Mouse (Mus musculus): ENCODE measurements around the gene Rec114.

Gene Rec114

DNA sequence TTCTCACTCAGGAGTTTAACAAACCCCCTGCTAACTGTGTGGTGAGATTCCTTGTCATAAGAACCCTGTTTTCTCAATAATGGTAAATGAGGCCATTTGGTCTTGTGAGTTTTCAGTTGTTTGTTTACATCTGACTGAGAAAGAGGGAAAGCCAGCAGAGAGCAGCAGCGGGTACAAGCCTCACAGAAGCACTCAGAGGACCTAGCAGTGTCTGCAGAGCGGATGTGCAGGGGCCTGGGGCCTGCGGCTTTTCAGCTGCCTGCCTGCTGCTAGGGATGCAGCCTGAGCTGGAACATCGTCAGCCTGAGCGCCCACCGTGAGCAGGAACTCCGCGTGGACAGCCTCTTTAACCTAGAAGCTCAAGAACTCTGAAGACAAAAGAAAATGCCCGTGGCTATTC lies 77.6 kb downstream of the Rec114 start:
- DNase-seq (ENCODE audit: inconsistent age in 2 of 2, low spot score in 1 of 2) = no peak

DNA sequence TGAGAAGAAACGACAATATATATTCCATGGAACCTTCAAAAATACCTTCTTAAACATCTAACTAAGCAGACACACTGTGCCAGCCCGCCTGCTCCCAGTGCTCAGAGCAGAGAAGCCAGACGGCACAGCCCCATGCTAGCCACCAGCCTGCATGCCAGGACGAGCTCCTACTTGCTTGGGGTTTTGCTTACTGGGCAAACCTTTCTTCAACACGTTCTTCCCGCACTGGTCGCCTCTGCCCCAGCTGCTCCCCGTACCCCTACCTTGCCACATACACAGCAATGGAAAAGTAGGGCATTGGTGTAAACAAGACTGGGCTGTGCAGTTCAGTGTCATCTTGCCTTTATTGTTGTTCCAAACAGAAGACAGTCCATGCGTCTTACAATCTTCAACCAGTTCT lies 78.3 kb downstream of the Rec114 start:
- no peak for DNase-seq (ENCODE audit: inconsistent age in 2 of 2, low spot score in 1 of 2)

DNA sequence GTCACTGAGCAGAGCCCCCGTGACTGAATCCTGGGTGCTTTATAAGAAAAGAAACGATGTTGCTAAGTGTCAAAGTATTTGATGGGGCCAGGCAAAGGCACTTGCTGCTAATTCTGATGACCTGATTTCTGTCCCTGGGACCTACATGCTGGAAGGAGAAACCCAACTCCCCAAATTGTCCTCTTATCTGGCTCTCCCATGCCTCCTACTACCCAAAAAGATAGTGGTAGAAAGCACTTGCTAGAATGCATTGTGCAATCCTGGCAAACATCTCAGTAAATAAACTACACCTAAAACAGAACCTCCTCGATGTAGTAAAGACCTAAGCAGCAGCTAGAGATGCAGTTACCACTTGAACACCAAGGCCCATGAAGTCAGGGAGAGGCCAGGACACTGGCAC lies 81.0 kb downstream of the Rec114 start:
- DNase-seq (ENCODE audit: inconsistent age in 2 of 2, low spot score in 1 of 2) = no peak

DNA sequence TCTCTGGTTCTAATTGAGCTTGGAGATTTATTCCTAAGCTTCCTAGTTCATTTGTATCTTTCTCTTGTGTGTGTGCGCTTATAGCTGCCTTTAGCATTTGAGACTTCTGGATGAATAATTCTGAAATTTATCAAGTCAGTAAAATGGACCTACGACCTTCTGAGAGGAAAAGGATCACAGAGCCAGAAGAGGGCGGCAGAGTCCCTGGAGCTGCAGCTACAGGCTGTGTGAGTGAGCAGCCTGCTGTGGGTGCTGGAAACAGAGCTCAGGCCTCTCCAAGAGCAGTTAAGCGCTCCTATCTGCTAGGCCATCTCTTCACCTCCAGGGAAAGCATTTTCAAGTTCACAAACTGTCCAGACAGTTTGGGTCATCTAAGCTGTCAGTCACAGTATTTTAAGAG lies 81.8 kb downstream of the Rec114 start:
- DNase-seq (ENCODE audit: inconsistent age in 2 of 2, low spot score in 1 of 2) = no peak

DNA sequence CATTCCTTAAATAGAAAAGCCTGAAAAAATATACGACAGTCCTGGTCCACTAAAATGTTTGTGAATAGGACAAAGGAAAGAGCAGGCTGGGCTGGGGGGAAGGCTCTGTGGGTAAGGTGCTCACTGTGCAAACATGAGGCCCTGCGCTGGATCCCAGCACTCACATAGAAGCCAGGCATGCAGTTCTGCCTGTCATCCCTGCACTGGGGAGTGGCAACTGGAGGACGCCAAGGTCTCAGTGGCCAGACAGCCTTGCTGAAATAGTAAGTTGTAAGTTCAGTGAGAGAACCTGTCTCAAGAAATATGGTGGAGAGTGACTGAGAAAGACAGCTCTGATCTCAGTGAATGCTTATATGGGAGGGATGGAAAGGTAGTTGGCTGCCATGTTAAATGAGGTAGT lies 83.1 kb downstream of the Rec114 start:
- no peak for DNase-seq (ENCODE audit: inconsistent age in 2 of 2, low spot score in 1 of 2)

GRCm38 (mm10) chr9:58659989-58660388 lies 83.8 kb downstream of the Rec114 start:
- DNase-seq (ENCODE audit: inconsistent age in 2 of 2, low spot score in 1 of 2) = no peak

GRCm38 (mm10) chr9:58659331-58659730 lies 84.4 kb downstream of the Rec114 start:
- no peak for DNase-seq (ENCODE audit: inconsistent age in 2 of 2, low spot score in 1 of 2)

DNA sequence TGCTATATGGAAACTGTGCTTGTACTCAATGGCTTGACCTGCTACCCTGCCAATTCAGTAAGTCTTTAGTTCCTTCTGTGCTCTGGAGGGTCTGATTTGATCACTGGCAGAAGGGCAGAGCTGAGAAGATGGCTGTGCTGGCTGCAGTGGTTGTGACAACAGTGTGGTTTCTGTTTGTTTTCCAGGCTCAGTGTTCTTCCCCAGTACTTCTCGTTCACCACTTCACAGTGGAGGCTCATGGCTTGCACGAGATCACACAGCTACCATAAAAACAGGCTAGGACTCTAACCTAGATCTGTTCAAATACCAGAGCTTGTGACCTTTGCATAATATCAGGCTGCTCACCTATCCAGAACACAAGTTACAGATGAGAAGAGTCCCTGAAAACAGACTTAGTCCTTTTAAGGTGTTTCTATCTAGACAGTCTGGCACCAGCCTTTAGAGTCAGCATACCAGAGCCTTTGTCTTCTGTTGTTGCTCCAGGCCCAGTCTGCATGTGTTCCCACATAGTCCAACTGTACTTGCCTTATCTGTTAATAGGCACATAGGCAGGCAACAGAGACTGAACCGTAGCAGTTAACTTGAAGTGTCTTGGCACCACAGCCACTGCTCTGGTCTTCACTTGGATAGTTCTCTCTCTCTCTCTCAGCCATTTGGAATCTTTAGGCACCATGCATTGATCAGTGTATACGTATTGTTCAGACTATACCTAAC lies 85.0 kb downstream of the Rec114 start:
- DNase-seq (ENCODE audit: inconsistent age in 2 of 2, low spot score in 1 of 2) = no peak

DNA sequence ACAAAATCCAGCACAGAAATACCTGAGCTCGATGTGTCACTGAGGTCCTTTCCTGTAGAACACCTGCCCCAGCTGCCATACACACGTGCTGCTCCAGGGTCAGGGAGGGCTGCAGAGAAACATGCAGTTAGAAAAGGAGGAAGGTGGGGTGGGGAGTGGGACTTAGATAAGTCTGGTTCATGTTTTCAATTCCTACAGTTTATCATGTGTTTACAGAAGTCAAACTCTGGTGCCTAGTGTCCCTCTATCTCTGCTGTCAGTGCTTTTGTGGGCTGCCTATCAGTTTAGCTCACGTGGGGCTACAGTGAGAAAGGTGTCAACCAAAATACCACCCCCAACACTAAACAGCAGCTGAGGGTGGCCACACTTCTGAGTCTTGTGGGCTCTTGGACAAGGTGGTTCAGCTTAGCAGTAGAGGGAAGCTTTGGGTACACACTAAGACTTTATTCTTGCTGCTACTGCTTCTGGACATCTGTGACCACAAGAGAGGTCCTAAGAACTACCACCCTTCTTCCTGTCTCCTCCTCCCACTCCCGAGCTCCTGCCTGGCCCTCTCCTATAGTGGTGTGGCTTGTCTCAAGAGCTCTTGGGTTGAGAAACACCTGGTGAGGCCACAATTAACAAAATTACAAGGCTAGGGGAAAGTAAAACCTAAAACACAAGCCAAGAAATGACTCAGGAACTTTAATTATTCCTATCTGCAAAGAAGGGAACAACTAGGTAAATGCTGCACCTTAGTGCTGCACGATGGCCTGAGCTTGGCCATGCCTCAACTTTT lies 85.8 kb downstream of the Rec114 start:
- DNase-seq (ENCODE audit: inconsistent age in 2 of 2, low spot score in 1 of 2) = no peak

GRCm38 (mm10) chr9:58656824-58657223 lies 86.9 kb downstream of the Rec114 start:
- no peak for DNase-seq (ENCODE audit: inconsistent age in 2 of 2, low spot score in 1 of 2)

DNA sequence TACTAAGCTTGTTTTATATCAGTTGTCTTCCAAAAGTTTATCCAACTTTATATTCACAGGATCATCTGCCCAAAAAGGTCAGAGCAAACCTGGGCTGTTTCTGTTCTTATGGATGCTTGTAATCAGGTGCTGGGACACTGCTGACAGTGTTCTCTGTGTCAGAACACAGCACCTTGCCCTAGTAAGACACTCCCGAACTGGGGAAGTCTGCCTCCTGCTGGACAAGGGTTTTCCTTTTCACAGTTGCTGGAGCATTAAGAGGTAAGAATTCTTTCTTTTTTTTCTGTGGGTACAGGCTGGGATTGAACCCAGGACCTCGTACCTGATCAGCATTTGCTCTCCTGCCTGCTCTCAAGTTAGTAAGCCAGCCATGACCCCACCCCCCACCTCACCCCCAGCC lies 87.4 kb downstream of the Rec114 start:
- no peak for DNase-seq (ENCODE audit: inconsistent age in 2 of 2, low spot score in 1 of 2)

DNA sequence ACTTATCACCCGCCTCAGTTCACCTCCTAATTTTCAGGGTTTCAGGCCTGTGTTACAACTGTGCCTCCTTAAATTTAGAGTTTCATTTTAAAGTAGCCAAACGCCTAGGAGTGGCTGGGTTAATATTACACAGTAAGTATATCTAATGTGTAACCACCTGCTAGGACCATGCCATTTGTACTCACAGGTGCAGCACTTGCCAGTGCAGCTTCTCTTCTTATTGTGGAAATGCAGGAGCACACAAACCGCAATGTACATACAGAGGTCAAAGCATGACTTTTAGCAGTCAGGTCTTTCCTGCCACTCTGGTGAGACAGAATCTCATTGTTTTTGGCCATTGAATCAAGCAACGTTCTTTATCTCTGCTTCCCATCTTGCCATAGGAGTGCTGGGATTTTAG lies 89.3 kb downstream of the Rec114 start:
- no peak for DNase-seq (ENCODE audit: inconsistent age in 2 of 2, low spot score in 1 of 2)

- peak in 1 of 2 experiments; percentile 80 for DNase-seq (ENCODE audit: inconsistent age in 2 of 2, low spot score in 1 of 2)
These were observed 91.8 kb downstream of the Rec114 start for GRCm38 (mm10) chr9:58651993-58652392.

DNA sequence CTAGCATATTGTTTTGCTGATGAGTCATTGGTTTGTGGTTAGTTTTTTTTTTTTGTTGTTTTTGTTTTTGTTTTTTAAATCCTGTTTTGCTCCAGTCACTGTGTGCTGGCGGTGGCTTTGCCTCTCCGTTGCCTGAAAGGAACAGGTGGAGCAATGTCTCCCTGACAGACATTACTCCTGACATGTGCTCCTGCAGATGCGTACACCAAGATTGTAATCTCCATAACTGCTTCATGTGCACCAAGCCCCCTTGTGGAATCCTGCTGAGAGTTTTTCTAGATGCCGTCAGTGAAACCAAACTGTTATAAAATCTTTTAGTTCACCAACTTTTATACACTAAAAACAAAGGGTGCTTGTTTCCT lies 94.5 kb downstream of the Rec114 start:
- DNase-seq (ENCODE audit: inconsistent age in 2 of 2, low spot score in 1 of 2) = no peak

DNA sequence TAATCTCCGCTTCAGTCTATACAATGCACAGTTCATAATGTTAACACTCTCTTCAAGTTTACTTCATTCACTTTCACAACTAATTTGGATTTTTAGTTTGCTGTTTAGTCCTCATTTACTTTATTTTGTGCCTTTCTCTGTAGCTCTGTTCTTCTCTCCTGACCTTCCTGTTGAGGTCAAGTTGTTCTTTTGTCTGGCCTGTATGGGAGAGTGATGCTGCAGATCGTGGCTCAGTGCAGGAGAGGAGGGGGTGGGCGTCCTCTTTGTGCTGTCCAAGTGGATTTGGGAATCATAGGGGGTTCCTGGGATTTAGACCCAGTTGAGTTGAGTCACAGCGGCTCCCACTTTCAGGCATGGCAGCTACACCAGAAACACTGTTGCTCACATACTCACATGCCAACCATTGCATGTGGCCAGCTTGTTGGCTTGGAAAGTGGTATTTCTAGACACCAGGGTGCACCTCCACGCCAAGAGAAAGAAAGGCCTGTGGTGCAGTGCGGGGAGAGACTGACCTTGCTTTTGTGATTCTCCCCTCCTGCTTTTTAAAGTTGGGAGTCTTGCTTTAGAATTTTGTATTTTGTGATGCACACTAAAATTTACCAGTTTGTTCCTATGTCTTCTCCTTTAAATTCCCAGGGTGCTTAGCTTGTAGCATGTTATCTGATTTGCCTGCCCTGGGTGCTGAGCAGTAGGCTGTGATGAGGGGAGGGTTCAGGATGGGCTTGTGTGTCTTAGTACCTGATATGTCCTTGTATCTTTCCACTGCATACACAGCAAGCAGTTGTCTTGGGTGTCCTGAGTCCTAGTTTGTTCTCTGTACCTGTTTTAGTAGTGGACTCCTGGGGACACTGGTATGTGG lies 95.1 kb downstream of the Rec114 start:
- DNase-seq (ENCODE audit: inconsistent age in 2 of 2, low spot score in 1 of 2) = no peak

DNA sequence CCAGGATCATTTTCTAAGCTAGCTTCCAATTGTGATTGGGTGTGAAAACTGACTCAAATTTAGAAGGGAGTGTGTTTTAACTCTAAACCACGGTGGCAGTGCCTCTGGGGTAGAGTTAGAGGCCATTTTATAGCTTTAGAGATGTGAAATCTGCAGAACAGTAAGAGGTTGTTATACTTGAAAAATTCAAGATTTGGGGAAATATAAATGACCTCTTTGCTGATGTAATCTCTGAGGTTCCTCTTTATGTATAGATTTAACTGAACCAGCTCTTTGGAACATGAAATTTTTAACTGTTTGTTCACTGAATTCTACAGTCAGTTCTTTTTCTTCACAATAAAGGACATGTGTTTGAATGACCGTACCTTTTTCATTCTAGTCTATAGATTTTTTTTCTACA lies 113.3 kb downstream of the Rec114 start:
- DNase-seq (ENCODE audit: inconsistent age in 2 of 2, low spot score in 1 of 2) = no peak

- no peak for DNase-seq (ENCODE audit: inconsistent age in 2 of 2, low spot score in 1 of 2)
These were observed 116.6 kb downstream of the Rec114 start for GRCm38 (mm10) chr9:58627197-58627596.

DNA sequence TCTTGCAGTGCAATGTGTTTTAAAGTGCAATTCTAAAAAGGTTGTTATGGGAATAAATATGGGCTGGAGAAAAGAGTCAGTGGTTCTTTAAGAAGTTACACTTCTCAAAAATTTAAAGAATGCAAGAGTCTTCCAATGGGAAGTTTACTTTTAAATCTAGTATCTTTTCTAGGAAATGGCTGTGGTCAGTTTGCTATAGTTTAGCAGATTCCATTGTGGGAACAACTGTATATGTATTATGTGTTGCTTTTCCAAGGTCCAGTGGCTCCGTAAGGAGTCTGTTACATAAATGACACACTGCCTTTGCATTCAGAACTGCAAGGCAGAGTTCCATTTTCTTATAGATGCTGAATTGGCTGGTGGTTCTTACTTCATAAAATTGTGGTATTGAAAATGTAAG lies 120.8 kb downstream of the Rec114 start:
- no peak for DNase-seq (ENCODE audit: inconsistent age in 2 of 2, low spot score in 1 of 2)

DNA sequence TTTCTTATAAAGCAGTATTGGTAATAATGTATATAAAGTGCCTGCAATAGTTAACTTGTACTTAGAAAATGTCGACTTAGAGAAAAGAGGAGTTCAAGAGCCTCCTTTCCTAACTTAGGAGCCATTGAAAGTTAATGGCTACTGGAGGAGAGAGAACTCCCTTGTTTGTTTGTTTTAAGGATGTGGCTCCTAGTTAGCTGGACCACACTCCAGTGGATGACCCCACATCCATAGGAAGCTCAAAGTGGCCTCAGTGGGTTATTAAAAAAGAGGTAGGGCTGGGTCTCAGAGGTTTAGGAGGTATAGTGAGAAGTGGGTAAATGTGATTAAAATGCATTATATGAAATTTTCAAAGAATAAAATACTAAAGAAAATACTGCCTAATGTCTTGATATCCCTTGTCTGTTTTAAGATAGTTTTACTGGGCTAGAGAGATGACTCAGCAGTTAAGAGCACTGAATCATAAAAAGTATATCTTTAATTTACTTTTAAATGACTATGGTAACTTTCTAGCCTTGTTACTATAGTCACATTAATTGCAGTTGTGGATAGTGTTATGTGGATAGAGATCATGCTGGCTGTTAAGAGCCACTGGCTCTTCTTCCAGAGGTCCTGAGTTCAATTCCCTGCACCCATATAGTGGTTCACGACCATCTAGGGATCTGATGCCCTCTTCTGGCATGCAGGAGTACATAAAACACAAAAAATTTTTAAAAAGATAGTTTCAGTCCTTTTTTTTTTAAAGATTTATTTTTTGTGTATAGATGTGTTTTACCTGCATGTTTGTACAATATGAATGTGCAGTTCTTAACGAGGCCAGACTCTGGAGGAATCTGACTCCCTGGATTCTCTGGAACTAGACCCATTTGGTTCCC lies 128.5 kb downstream of the Rec114 start:
- no peak for DNase-seq (ENCODE audit: inconsistent age in 2 of 2, low spot score in 1 of 2)

DNA sequence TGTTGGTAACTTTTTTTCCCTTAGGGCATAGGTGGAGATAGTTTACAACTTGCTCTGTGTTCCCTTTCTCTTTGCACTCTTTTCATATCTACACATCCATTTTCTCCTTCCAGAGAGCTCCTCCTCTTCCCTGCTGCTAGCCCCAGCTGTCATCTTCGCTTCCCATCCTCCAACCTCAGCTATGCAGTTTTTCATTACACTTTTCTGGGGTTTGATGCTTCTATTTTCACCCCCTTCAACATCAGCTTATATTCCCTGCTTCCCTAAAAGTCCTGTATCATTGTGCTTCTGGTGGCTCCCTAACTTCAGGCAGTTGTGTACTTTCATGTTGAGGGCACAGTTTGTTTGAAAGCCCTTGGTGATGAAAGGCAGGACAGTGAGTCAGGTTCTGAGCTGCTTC lies 130.0 kb downstream of the Rec114 start:
- peak in 1 of 2 experiments; percentile 59 for DNase-seq (ENCODE audit: inconsistent age in 2 of 2, low spot score in 1 of 2)

All from adrenal gland, adult (tissue).